Mouse (Mus musculus) T-cell, adult 66 days (primary cell): ENCODE data around the gene Hnmt. TPM values are rescaled to one million over a fixed set of nuclear protein-coding genes. Genes with fewer than 3 reads are reported as not detected.

ENCODE experiments used
- total RNA-seq, 2 experiments: library from RNA; stranded (reverse); gene quantifications; 3 replicates in 1 of 2; 4 replicates in 1 of 2; pipeline ENCODE4 v1.2.4; 2023

The Hnmt gene
- total RNA-seq, result not detected

GRCm38 (mm10) chr2:24049344-24049990 lies at the start of gene Hnmt:
Gene Hnmt, minus strand, starts transcription at chr2:24049394.

GRCm38 (mm10) chr2:24096495-24096894 lies 47.3 kb upstream of the Hnmt start, which contains the start of gene Tbpl2:
Gene Tbpl2, minus strand, starts transcription at chr2:24096595.

Other genes starting within 250 kb of the Hnmt start
- not detected for gene Tbpl2, start 47.2 kb upstream of the Hnmt start, total RNA-seq
- not detected for gene Il1f8, start 103.8 kb upstream of the Hnmt start, total RNA-seq
- not detected for gene Il1f9, start 137.1 kb upstream of the Hnmt start, total RNA-seq
- not detected for gene Il1f6, start 166.0 kb upstream of the Hnmt start, total RNA-seq
- gene Il1f5, start 227.6 kb upstream of the Hnmt start, total RNA-seq, result not detected
- not detected for gene Il1f10, start 241.8 kb upstream of the Hnmt start, total RNA-seq